Mouse (Mus musculus) forebrain, embryonic 13.5 days (tissue): ENCODE data around the gene Creg2. TPM values are rescaled to one million over a fixed set of nuclear protein-coding genes. Genes with fewer than 3 reads are reported as not detected.
A peak's percentile ranks its signal among the peaks of the same experiment; 100 is the strongest.

Source experiments
- ATAC-seq: fragments of 200-750 bp; cut with Nextera tagmentation; 2 replicates; pipeline ENCODE4 v1.8.0; 2017
- H3K27ac ChIP-seq: fragments of 300-500 bp; sonication (generic); 2 replicates; pipeline ENCODE4 v1.5.1; 2015; ENCODE audit warnings: inconsistent platforms, mild to moderate bottlenecking, moderate library complexity
- H3K27me3 ChIP-seq: fragments of 300-500 bp; sonication (generic); 2 replicates; pipeline ENCODE4 v1.6.1; 2015; ENCODE audit warnings: mild to moderate bottlenecking, inconsistent platforms
- H3K36me3 ChIP-seq: fragments of 300-500 bp; sonication (generic); 2 replicates; pipeline ENCODE4 v1.6.1; 2015; ENCODE audit warnings: mild to moderate bottlenecking, inconsistent platforms; ENCODE audit not compliant: poor library complexity, severe bottlenecking
- H3K4me1 ChIP-seq: fragments of 300-500 bp; sonication (generic); 2 replicates; pipeline ENCODE4 v1.6.1; 2015; ENCODE audit warnings: inconsistent platforms
- H3K4me2 ChIP-seq: fragments of 300-500 bp; sonication (generic); 2 replicates; pipeline ENCODE4 v1.6.1; 2015; ENCODE audit warnings: inconsistent platforms, mild to moderate bottlenecking, moderate library complexity
- H3K4me3 ChIP-seq: fragments of 300-500 bp; sonication (generic); 2 replicates; pipeline ENCODE4 v1.5.1; 2015; ENCODE audit warnings: mild to moderate bottlenecking, inconsistent platforms
- H3K9ac ChIP-seq: fragments of 300-500 bp; sonication (generic); 2 replicates; pipeline ENCODE4 v1.6.1; 2015; ENCODE audit warnings: mild to moderate bottlenecking, inconsistent platforms
- H3K9me3 ChIP-seq: fragments of 300-500 bp; sonication (generic); replicated peaks from 2 replicates; pipeline ENCODE4 v1.6.1; 2016; ENCODE audit warnings: inconsistent platforms
- WGBS: fragments of 180-500 bp; shearing (Covaris S2); methylation state at CpG from one replicate; pipeline ENCODE4 v1.1.7; 2015; 5-methylcytosine and 5-hydroxymethylcytosine counted together
- polyA plus RNA-seq: library from polyadenylated mRNA; unstranded; fragments of >200 nt; fragmentation: Nextera tagmentation; extraction: Ambion mirVana; gene quantifications from 2 replicates; pipeline ENCODE4 v1.2.1, GENCODE M21; 2015

The Creg2 gene
- polyA plus RNA-seq, 1 experiment from 2014 or later = 0.56 TPM

DNA sequence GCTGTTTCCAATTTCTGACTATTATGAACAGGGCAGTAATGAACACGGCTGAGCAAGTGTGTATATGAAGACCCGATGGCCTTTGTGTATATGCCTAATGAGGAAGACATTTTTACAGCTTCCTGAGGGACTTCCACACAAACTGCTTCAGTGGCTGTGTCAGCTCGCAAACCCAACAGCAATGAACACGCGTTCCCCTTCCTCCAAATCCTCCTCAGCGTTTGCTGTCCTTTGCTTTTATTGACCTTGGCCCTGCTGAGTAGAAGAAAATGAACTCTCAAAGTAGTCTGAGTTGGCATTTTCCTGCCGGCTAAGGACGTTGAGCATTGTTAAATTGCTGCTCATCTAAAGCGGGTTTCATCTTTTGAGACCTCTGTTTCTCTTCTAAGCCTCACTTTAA, 65.9 kb downstream of the Creg2 start:
- H3K27me3 ChIP-seq = no peaks in the 10 kb centered on the region
- no peak for ATAC-seq
- no peaks in the 10 kb centered on the region for H3K9me3 ChIP-seq
- WGBS = 90% methylated on average over 9 of the region's 9 CpGs
- no peak overlapping the region for H3K4me2 ChIP-seq
- no peak overlapping the region for H3K27ac ChIP-seq
- H3K4me1 ChIP-seq = no peaks in the 10 kb centered on the region
- H3K9ac ChIP-seq = no peak overlapping the region
- no peak overlapping the region for H3K4me3 ChIP-seq
- H3K36me3 ChIP-seq = no peaks in the 10 kb centered on the region

DNA sequence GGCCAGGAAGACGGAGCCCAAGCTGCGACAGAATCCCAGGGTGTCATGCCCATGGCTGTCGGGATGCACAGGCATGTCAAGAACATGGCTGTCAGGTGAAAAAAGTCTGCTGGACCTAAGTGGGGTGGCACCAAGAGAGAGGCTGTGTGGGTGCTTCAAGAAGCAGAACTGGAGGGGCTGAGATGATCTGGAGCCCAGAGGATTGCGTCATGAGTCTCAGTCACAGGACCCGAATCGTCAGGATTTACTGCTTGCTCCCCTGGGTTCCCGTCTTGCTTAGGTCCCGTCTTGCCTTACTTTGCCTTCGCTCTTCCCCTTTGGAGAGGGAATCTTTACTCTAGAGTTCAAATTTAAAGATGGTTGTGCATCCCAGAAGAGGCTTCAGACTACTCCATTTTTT, 68.1 kb downstream of the Creg2 start:
- H3K27ac ChIP-seq = no peak overlapping the region
- 93% methylated on average over 9 of the region's 9 CpGs for WGBS
- no peaks in the 10 kb centered on the region for H3K9me3 ChIP-seq
- no peak overlapping the region for H3K4me3 ChIP-seq
- ATAC-seq = no peak
- no peaks in the 10 kb centered on the region for H3K4me1 ChIP-seq
- H3K4me2 ChIP-seq = no peak overlapping the region
- H3K36me3 ChIP-seq = no peaks in the 10 kb centered on the region
- H3K9ac ChIP-seq = no peak overlapping the region
- no peaks in the 10 kb centered on the region for H3K27me3 ChIP-seq

DNA sequence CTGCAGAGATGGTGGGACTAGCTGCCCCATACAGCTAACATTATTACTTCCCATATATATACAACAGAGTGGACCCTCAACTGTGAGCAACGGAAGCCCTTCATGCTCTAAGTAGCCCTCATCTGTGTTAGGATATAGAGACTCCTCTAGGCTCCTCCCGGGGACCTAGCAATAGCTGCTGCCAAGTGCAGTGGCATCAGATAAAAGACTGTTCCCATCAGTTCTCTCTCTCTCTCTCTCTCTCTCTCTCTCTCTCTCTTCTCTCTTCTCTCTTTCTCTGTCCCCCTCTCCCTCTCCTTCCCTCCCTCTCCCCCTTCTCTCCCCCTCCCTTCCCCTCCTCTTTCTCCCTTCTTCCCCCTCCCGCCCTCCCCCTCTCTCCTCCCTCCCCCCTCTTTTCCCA, 70.1 kb downstream of the Creg2 start:
- Histone ChIP-seq H3K4me2 (no peak overlapping the region), H3K9ac (no peak overlapping the region), H3K27me3 (no peaks in the 10 kb centered on the region), H3K4me1 (peaks cover 7% of the 10 kb centered on the region; the same call in 1 of the 2 replicates), H3K4me3 (no peak overlapping the region), H3K27ac (no peak overlapping the region), H3K9me3 (no peaks in the 10 kb centered on the region), H3K36me3 (no peaks in the 10 kb centered on the region)
- no peak for ATAC-seq
- 69% methylated on average over 2 of the region's 3 CpGs for WGBS

DNA sequence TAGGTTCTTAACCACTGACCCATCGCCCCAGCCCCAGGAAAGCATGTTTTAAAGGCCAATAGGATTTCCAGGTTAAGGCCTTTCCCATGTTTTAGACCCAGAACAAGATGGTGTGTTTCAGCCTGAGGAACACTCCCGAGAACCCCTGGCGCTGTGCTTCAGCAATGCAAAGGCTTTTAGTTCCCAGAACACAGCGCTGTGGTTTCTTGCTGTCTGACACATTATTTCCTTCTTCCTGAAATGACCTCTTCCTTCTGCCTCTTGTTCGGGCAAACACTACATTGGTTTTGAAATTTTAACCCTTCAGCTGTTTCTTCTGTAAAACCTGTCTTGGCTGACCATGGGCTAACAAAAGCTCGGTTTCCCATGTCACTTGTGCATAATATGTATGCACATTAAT, 72.1 kb downstream of the Creg2 start:
- no peak for ATAC-seq

DNA sequence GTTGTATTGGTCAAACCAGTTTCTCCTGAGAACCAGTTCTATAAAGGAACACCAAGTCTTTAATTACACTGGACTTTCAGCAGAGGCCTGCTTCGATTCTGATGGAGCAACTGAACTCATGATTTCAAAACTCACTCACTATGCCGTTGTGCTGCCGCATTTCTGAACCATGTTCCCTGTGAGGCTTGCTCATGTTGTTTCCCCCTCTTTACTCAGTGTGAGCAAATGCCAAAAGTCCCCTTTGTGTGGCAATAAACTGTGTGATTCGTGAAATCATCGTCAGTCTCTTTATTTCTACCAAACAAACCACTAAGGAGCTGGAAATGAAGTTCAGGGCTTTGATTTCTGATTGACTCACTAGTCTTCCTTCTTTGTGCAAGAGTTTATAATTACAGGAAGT, 72.8 kb downstream of the Creg2 start:
- WGBS = 84% methylated on average over 5 of the region's 5 CpGs
- ATAC-seq = no peak
- H3K27me3 ChIP-seq = no peaks in the 10 kb centered on the region
- H3K4me3 ChIP-seq = no peak overlapping the region
- H3K36me3 ChIP-seq = no peaks in the 10 kb centered on the region
- H3K9ac ChIP-seq = no peak overlapping the region
- H3K4me2 ChIP-seq = no peak overlapping the region
- H3K27ac ChIP-seq = no peak overlapping the region
- H3K9me3 ChIP-seq = no peaks in the 10 kb centered on the region
- H3K4me1 ChIP-seq = peaks cover 24% of the 10 kb centered on the region

More for the DNA sequence above, 72.1 kb downstream of the Creg2 start:
- 79% methylated on average over 6 of the region's 6 CpGs for WGBS
- Histone ChIP-seq H3K9me3 (no peaks in the 10 kb centered on the region), H3K4me1 (peaks cover 24% of the 10 kb centered on the region), H3K27ac (no peak overlapping the region), H3K9ac (no peak overlapping the region), H3K27me3 (no peaks in the 10 kb centered on the region), H3K4me3 (no peak overlapping the region), H3K4me2 (no peak overlapping the region), H3K36me3 (no peaks in the 10 kb centered on the region)

DNA sequence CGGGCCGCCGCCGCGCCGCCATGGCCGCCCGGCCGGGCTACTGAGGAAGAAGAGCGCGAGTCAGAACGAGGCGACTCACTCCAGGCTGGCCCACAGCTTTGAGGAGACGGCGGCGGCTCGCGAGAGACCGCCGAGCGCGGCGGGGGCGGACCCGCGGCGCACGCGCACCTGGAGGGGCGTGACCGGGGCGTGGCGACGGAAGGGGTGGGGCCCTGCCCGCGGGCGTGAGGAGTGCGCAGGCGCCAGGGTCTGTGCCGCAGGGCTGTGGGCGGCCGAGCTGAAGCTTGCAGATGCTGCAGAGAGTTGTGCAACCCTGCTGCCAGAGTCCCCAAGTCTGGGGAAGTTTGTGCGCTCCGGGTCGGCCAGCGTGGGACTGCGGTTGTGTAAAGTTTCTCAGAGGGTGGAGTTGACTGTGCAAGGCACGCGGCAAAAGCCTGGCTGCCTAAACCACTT, 74.0 kb downstream of the Creg2 start, which contains the start of gene Rnf149:
Gene Rnf149 (minus strand): TSS at position 153 of the 453 bp plus-strand sequence.
- Histone ChIP-seq H3K4me1 (peaks cover 24% of the 10 kb centered on the region), H3K27ac (peak within 1 kb of the TSS; percentile 96), H3K4me3 (peak within 1 kb of the TSS; percentile 96), H3K9ac (peak within 1 kb of the TSS; percentile 95), H3K9me3 (no peaks in the 10 kb centered on the region), H3K27me3 (no peaks in the 10 kb centered on the region), H3K4me2 (peak within 1 kb of the TSS; percentile 82), H3K36me3 (no peaks in the 10 kb centered on the region)
- peak; percentile 98 for ATAC-seq
- WGBS = under 1% methylated on average over 44 of the region's 49 CpGs

DNA sequence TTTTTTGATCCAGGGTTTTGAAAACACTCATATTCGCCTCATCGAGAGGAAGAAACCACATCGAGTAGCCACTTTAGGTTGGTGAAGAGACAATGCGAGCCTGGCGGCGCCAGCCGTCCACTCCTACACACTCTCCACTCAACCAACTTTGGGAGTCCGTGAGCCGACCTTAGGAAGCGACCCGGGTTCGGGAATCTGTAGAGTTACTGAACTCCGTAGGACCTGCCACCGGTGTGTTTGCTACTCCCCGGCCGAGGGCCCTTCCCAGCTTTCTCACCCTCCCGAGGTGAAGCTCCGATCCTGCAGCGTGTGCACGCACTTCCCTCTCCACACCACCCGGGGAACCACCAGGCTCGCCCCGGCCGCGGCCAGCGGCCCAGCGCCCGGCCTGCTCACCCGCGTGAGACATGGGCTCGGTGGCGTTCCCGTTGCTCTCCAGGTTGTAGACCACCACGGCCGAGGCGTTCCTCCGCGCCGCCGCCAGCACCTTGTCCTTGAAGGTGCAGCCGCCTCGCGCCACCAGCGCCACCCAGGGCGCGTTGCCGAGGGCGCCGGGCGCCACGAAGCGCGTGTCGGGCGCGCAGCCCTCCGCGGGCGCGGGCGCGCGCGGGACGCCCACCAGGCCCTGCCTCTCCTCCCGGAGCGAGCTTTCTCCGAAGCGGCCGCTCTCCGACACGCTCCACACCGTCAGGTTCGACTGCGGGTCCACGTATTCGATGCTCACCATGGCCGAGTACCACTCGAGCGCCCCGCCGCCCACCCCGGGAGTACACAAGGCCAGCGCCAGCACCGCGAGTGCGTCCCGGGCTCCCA, 74.6 kb downstream of the Creg2 start:
- WGBS = under 1% methylated on average over 82 of the region's 88 CpGs
- Histone ChIP-seq H3K4me2 (peak overlapping the region; percentile 82), H3K4me1 (peaks cover 24% of the 10 kb centered on the region), H3K27me3 (no peaks in the 10 kb centered on the region), H3K27ac (peak overlapping the region; percentile 96), H3K9ac (peak overlapping the region; percentile 95), H3K9me3 (no peaks in the 10 kb centered on the region), H3K4me3 (peak overlapping the region; percentile 96), H3K36me3 (no peaks in the 10 kb centered on the region)
- peak; percentile 86 for ATAC-seq

DNA sequence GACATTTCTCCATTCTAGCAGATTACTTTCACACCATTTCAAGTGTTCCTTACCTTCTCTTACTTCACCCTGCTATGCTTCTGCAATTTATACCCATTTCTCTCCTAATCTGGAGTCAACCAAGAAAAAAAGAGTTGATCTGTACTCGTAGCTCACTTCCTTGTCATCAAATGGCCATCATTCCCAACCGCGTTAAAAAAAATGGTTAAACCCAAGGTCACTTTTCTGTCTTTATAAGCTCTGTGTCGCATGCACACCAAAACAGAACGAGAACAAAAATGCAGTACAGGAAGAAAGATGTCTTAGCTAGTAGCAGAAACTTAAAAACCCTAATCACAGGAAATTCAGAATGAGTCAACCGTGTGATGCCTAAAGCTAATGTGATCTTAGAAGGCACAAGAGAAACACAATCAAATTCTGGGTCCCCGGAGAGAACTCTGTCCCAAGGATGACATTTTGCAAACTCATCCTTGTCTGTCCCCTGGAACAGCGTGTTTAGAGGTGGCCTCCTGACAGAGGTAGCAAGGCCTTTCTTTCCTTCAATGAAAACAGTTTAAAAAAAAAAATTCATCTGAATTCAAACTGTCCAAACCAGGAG, 75.4 kb downstream of the Creg2 start:
- Histone ChIP-seq H3K27ac (no peak overlapping the region), H3K9me3 (no peaks in the 10 kb centered on the region)

DNA sequence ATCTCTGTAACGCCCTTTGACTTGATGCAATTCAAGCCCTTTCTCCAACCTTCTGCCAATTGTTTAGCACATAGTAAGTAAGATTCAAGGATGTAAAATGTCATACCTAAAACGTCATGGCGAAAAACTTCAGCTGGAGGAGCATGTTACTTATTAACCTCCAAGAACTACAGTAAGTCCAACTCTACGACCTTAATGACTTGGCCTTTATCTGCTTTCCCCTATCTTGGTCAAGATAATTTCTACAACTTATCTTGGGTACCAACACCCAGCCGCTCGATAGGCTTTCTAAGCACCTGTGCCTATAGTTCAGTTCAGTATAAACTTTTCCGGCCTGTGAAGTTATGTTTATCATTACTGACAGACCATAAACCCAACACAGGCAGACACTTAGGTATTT, 77.4 kb downstream of the Creg2 start:
- 91% methylated on average over 7 of the region's 7 CpGs for WGBS

More for the DNA sequence above, 75.4 kb downstream of the Creg2 start:
- Histone ChIP-seq H3K4me1 (peaks cover 24% of the 10 kb centered on the region), H3K4me2 (peak overlapping the region; percentile 82), H3K36me3 (no peaks in the 10 kb centered on the region), H3K27me3 (no peaks in the 10 kb centered on the region), H3K9ac (peak overlapping the region; percentile 95), H3K4me3 (peak overlapping the region; percentile 96)
- no peak for ATAC-seq
- WGBS = 22% methylated on average over 8 of the region's 8 CpGs

DNA sequence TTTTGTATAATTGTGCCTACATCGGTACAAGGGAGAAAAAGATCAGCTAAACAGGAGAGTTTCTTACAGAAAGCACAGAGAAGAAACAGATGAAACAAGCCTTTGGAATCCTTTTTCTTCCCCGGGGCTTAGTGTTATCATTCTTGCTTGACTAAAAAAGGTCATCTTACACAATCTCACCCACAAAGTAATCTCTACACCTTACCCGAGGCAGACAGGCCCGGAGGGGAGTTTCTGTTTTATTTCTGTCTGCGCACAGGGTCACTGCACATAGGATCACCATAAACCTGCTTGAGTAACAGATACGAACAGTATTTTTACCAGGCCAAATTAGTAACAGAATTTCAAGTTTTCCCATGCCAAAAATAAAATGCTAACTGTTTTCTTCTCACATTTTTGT, 79.6 kb downstream of the Creg2 start:
- no peak overlapping the region for H3K4me3 ChIP-seq
- no peak overlapping the region for H3K9ac ChIP-seq
- H3K4me1 ChIP-seq = peaks cover 37% of the 10 kb centered on the region
- H3K27ac ChIP-seq = no peak overlapping the region
- H3K27me3 ChIP-seq = no peaks in the 10 kb centered on the region
- H3K9me3 ChIP-seq = no peaks in the 10 kb centered on the region
- ATAC-seq = no peak
- 78% methylated on average over 6 of the region's 6 CpGs for WGBS
- no peak overlapping the region for H3K4me2 ChIP-seq
- H3K36me3 ChIP-seq = no peaks in the 10 kb centered on the region

More for the DNA sequence above, 77.4 kb downstream of the Creg2 start:
- no peaks in the 10 kb centered on the region for H3K27me3 ChIP-seq
- no peak overlapping the region for H3K4me2 ChIP-seq
- H3K4me3 ChIP-seq = no peak overlapping the region
- no peak for ATAC-seq
- no peak overlapping the region for H3K27ac ChIP-seq
- no peaks in the 10 kb centered on the region for H3K36me3 ChIP-seq
- H3K9ac ChIP-seq = no peak overlapping the region
- peaks cover 24% of the 10 kb centered on the region for H3K4me1 ChIP-seq
- no peaks in the 10 kb centered on the region for H3K9me3 ChIP-seq
